Mouse (Mus musculus) cortical plate, adult 2 months (tissue): ENCODE data around the gene Mcoln1.

Experiments used
- CTCF ChIP-seq: fragments of 200-500 bp; IDR thresholded peaks from 2 replicates; pipeline ENCODE4 v1.5.1; 2011; ENCODE audit warnings: mild to moderate bottlenecking, control low read depth, low read length; ENCODE audit not compliant: insufficient read depth; ENCODE audit errors: extremely low read depth
- POLR2A ChIP-seq: fragments of 200-500 bp; IDR thresholded peaks from 2 replicates; pipeline ENCODE4 v1.6.1; 2011; ENCODE audit warnings: mild to moderate bottlenecking, low read length, control low read depth; ENCODE audit not compliant: insufficient read depth; ENCODE audit errors: extremely low read depth

- TF ChIP-seq POLR2A (no peak), CTCF (no peak)
Measured at GRCm38 (mm10) chr8:3498583-3498982, 1.7 kb upstream of the Mcoln1 start.
